Mouse (Mus musculus) spleen, adult 2 months (tissue): ENCODE data around the gene Shf. TPM values are rescaled to one million over a fixed set of nuclear protein-coding genes. Genes with fewer than 3 reads are reported as not detected.

Experiments used
- DNase-seq, 2 experiments: peaks; one replicate each; pipeline versions ENCODE4 v3.0.0 to v3.0.0-alpha.2; 2012 to 2021; ENCODE audit warnings: low spot score in 2 of 2, low read depth in 1 of 2
- H3K27ac ChIP-seq: fragments of 200-500 bp; 2 replicates; pipeline ENCODE4 v1.5.1; 2012; ENCODE audit warnings: low read length, inconsistent platforms; ENCODE audit not compliant: insufficient read depth
- H3K27me3 ChIP-seq: fragments of 200-500 bp; 2 replicates; pipeline ENCODE4 v1.6.1; 2012; ENCODE audit warnings: mild to moderate bottlenecking, moderate library complexity, low read length, inconsistent platforms; ENCODE audit not compliant: control insufficient read depth, insufficient read depth
- H3K36me3 ChIP-seq: fragments of 200-500 bp; 2 replicates; pipeline ENCODE4 v1.6.1; 2012; ENCODE audit warnings: mild to moderate bottlenecking, low read length, inconsistent platforms; ENCODE audit not compliant: control insufficient read depth, insufficient read depth
- H3K4me1 ChIP-seq: fragments of 200-500 bp; 2 replicates; pipeline ENCODE4 v1.6.1; 2011; ENCODE audit warnings: inconsistent platforms; ENCODE audit not compliant: control insufficient read depth, insufficient read depth, insufficient read length
- H3K4me3 ChIP-seq: fragments of 200-500 bp; 2 replicates; pipeline ENCODE4 v1.5.1; 2011; ENCODE audit warnings: mild to moderate bottlenecking, inconsistent platforms; ENCODE audit not compliant: insufficient read depth, insufficient read length; ENCODE audit errors: extremely low read depth
- CTCF ChIP-seq: fragments of 200-500 bp; IDR thresholded peaks from 2 replicates; pipeline ENCODE4 v1.5.1; 2011; ENCODE audit warnings: mild to moderate bottlenecking, inconsistent platforms; ENCODE audit not compliant: insufficient read depth, insufficient read length, insufficient replicate concordance; ENCODE audit errors: extremely low read depth
- POLR2A ChIP-seq: fragments of 200-500 bp; IDR thresholded peaks from 2 replicates; pipeline ENCODE4 v1.6.1; 2011; ENCODE audit warnings: low read depth, low read length, inconsistent platforms
- WGBS: fragments of 180-500 bp; shearing (Covaris S2); methylation state at CpG from one replicate; pipeline ENCODE4 v1.1.7; 2018; 5-methylcytosine and 5-hydroxymethylcytosine counted together
- polyA plus RNA-seq: library from polyadenylated mRNA; depleted of rRNA; stranded (reverse); fragments of >200 nt; gene quantifications from 2 replicates; pipeline ENCODE4 v1.2.3, GENCODE M21; 2012

The Shf gene
- polyA plus RNA-seq, 1 experiment = 4.3 TPM

DNA sequence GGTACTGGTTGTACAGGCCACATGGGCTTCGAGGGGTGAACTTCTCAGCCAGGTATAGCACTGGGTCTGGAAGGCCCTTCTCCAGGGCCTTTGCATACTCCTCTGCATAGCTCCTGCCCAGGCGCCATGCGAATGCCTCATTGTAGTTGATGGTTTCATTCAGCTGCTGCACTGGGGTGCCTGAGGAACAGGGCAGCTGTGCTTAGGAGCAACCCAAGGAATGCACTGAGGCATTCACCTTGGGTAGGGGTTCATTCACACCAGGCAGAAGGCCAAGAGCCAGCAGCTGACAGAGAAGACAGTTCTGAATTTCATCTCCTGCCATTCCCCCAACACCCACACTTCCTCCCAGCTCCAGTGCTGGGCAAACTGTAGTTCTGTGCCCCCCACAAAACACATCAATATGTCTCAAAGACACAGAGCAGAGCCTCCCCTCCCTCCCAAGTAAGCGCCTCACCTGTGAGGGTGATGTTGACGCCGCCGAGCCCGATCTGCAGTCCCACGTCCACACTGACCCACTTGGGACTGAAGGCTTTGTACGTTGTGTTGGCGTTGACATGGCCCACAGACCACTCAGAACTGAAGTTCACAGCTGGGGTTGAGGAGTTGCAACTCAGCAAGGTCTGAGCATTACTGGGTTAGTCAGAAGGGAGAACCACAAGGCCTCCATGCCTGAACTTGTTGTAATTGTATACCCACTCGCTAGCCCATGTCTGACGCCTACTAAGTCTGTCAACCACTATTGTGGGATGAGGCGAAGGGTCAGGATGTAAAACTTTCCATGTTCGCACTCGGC is 63.7 kb downstream of the Shf start:
- DNase-seq = no peak
- peaks cover 9% of the 10 kb centered on the region; the same call in 1 of the 2 replicates for H3K4me1 ChIP-seq
- TF ChIP-seq POLR2A = no peak
- H3K36me3 ChIP-seq = no peaks in the 10 kb centered on the region
- H3K27ac ChIP-seq = no peak overlapping the region
- H3K4me3 ChIP-seq = no peak overlapping the region
- WGBS = 88% methylated on average over 16 of the region's 16 CpGs
- H3K27me3 ChIP-seq = peaks cover 12% of the 10 kb centered on the region

GRCm38 (mm10) chr2:122304544-122304943 is 64.4 kb downstream of the Shf start:
- WGBS = 90% methylated on average over 6 of the region's 6 CpGs
- Histone ChIP-seq H3K27me3 (peaks cover 20% of the 10 kb centered on the region), H3K36me3 (no peaks in the 10 kb centered on the region), H3K4me3 (no peak overlapping the region), H3K4me1 (peaks cover 9% of the 10 kb centered on the region; the same call in 1 of the 2 replicates), H3K27ac (no peak overlapping the region)
- DNase-seq = no peak
- TF ChIP-seq CTCF = no peak
- TF ChIP-seq POLR2A = no peak

DNA sequence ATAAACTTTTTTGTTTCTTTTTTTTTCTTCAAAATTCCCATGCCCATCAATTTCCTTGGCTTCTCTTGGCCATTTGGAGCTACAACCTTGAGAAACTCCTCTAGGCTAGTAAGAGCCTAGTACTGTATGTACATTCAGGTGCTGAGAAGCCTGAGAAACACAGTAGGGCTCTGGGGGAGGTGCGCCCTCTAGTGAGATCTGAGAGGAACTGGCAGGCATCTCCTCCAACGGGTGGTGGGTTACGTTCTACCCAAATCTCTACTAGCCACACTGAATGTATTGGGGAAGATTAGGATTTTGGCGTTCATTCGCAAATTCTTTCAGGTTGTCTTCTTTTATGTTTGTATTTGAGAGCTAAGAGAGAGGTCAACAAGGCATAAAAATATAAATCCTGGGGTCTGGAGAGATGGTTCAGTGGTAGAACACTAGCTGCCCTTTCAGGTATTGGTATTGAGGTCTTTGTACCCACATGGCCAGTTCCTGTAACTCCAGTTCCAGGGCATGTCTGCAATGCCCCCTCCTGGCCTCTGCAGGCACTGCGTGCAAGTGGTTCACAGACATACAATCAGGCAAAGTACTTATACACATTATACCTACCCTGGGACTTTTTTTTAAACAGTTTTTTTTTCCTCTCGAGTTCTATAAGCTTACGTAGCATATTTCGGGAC is 66.3 kb downstream of the Shf start:
- Histone ChIP-seq H3K4me1 (peaks cover 15% of the 10 kb centered on the region; the same call in 1 of the 2 replicates), H3K27ac (no peak overlapping the region), H3K4me3 (no peak overlapping the region), H3K36me3 (no peaks in the 10 kb centered on the region), H3K27me3 (peaks cover 30% of the 10 kb centered on the region)
- TF ChIP-seq CTCF = peak; percentile 78; the same call in 1 of the 2 replicates
- TF ChIP-seq POLR2A = no peak
- DNase-seq = peak; percentile 52 to 60
- WGBS = 14% methylated on average over 9 of the region's 9 CpGs

GRCm38 (mm10) chr2:122301921-122302573 is 66.9 kb downstream of the Shf start:
- TF ChIP-seq POLR2A (no peak), CTCF (no peak)
- WGBS = 14% methylated on average over 23 of the region's 23 CpGs
- Histone ChIP-seq H3K4me3 (peak overlapping the region; percentile 31; the same call in 1 of the 2 replicates), H3K27me3 (peaks cover 36% of the 10 kb centered on the region), H3K36me3 (no peaks in the 10 kb centered on the region), H3K27ac (no peak overlapping the region), H3K4me1 (peaks cover 15% of the 10 kb centered on the region; the same call in 1 of the 2 replicates)
- no peak for DNase-seq

- DNase-seq = no peak
- peaks cover 38% of the 10 kb centered on the region for H3K27me3 ChIP-seq
These were observed 67.7 kb downstream of the Shf start for GRCm38 (mm10) chr2:122301081-122301920.

GRCm38 (mm10) chr2:122300656-122301020 is 68.3 kb downstream of the Shf start:
- H3K4me3 ChIP-seq = no peak overlapping the region
- 7% methylated on average over 14 of the region's 14 CpGs for WGBS
- TF ChIP-seq POLR2A (no peak), CTCF (no peak)
- H3K27me3 ChIP-seq = peaks cover 39% of the 10 kb centered on the region
- no peak overlapping the region for H3K27ac ChIP-seq
- H3K36me3 ChIP-seq = no peaks in the 10 kb centered on the region
- peaks cover 15% of the 10 kb centered on the region; the same call in 1 of the 2 replicates for H3K4me1 ChIP-seq
- DNase-seq = no peak

More at GRCm38 (mm10) chr2:122301081-122301920, 67.7 kb downstream of the Shf start:
- Histone ChIP-seq H3K4me3 (peak overlapping the region; percentile 31; the same call in 1 of the 2 replicates), H3K27ac (no peak overlapping the region), H3K4me1 (peaks cover 15% of the 10 kb centered on the region; the same call in 1 of the 2 replicates), H3K36me3 (no peaks in the 10 kb centered on the region)
- TF ChIP-seq POLR2A (no peak), CTCF (no peak)
- 4% methylated on average over 48 of the region's 48 CpGs for WGBS
